Mouse (Mus musculus): ENCODE measurements around the gene Rgl3.

DNA sequence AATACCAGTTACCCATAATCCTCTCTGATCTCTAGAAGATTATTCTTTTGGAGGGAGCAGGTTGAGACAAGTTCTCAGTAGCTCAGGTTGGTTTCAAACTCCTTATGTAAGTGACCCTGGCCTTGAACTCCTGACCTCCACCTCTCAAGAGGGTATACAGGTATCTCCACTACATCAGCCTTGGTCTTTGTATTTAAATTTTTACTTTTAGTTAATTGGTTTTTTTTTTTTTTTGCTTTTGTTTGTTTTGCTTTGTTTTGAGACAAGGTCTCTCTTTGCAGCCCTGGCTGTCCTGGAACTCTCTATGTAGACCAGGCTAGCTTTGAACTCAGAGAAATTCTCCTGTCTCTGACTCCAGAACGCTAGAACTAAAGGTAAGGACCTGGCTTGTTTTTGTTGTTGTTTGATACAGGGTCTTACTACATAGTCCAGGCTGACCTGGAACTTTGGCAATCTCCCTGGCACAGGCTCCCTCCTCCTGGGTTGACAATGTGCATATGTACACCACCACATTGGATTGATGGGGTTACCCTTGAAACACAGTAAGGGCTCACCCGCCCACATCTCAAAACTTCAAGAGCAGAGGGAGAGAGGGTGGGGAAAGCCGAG is 65.7 kb downstream of the Rgl3 start:
- TF ChIP-seq CTCF (IDR thresholded peaks at IDR 0.05; ENCODE audit: borderline replicate concordance, insufficient read depth, low read length) (no peak), POLR2A (IDR thresholded peaks at IDR 0.05; ENCODE audit: low read depth, low read length) (no peak)
